Mouse (Mus musculus) limb, embryonic 14.5 days (tissue): ENCODE measurements around the gene Col1a2. TPM values are rescaled to one million over a fixed set of nuclear protein-coding genes. Genes with fewer than 3 reads are reported as not detected.

Experiments used
- ATAC-seq: fragments of 200-750 bp; cut with Nextera tagmentation; 2 replicates; pipeline ENCODE4 v1.8.0; 2017; ENCODE audit warnings: low read depth, moderate number of reproducible peaks, moderate TSS enrichment; ENCODE audit not compliant: low FRiP score
- DNase-seq: peaks from one replicate; pipeline ENCODE4 v3.0.0-alpha.2; 2015; ENCODE audit warnings: low spot score
- H3K27ac ChIP-seq: fragments of 300-500 bp; sonication (generic); replicated peaks from 2 replicates; pipeline ENCODE4 v1.5.1; 2014; ENCODE audit warnings: low read depth, mild to moderate bottlenecking, low read length, moderate library complexity, mixed read lengths
- H3K27me3 ChIP-seq: fragments of 300-500 bp; sonication (generic); 2 replicates; pipeline ENCODE4 v1.6.1; 2014; ENCODE audit warnings: low read length, mixed read lengths; ENCODE audit not compliant: control insufficient read depth, insufficient read depth
- H3K36me3 ChIP-seq: fragments of 300-500 bp; sonication (generic); 2 replicates; pipeline ENCODE4 v1.6.1; 2014; ENCODE audit warnings: mild to moderate bottlenecking, low read length, moderate library complexity, mixed read lengths; ENCODE audit not compliant: control insufficient read depth, insufficient read depth
- H3K4me1 ChIP-seq: fragments of 300-500 bp; sonication (generic); 2 replicates; pipeline ENCODE4 v1.6.1; 2014; ENCODE audit warnings: antibody characterized with exemption, low read length, mixed read lengths; ENCODE audit not compliant: control insufficient read depth, insufficient read depth
- H3K4me2 ChIP-seq: fragments of 300-500 bp; sonication (generic); replicated peaks from 2 replicates; pipeline ENCODE4 v1.6.1; 2014; ENCODE audit warnings: low read depth, mild to moderate bottlenecking, low read length, moderate library complexity; ENCODE audit not compliant: severe bottlenecking
- H3K4me3 ChIP-seq: fragments of 300-500 bp; sonication (generic); replicated peaks from 2 replicates; pipeline ENCODE4 v1.5.1; 2014; ENCODE audit warnings: low read length
- H3K9ac ChIP-seq: fragments of 300-500 bp; sonication (generic); 2 replicates; pipeline ENCODE4 v1.6.1; 2014; ENCODE audit warnings: mild to moderate bottlenecking, low read depth, low read length, moderate library complexity; ENCODE audit not compliant: severe bottlenecking
- H3K9me3 ChIP-seq: fragments of 300-500 bp; sonication (generic); 2 replicates; pipeline ENCODE4 v1.6.1; 2016; ENCODE audit warnings: low read length; ENCODE audit not compliant: control insufficient read depth
- POLR2A ChIP-seq: fragments of 200-500 bp; IDR thresholded peaks from 2 replicates; pipeline ENCODE4 v1.8.0; 2012; ENCODE audit warnings: inconsistent platforms, mild to moderate bottlenecking, moderate library complexity, borderline replicate concordance; ENCODE audit not compliant: insufficient read depth, insufficient read length; ENCODE audit errors: extremely low read depth
- WGBS: fragments of 180-500 bp; shearing (Covaris S2); extraction: QIAGEN DNeasy Blood & Tissue Kit; methylation state at CpG from one replicate; pipeline ENCODE4 v1.1.7; 2014; 5-methylcytosine and 5-hydroxymethylcytosine counted together
- polyA plus RNA-seq, 2 experiments: library from polyadenylated mRNA; depleted of rRNA in 1 of 2; stranded (reverse) in 1 of 2; unstranded in 1 of 2; fragments of >200 nt; fragmentation: Nextera tagmentation in 1 of 2; extraction: Ambion mirVana in 1 of 2; gene quantifications; 2 replicates each; pipeline versions ENCODE4 v1.2.1 to v1.2.3; 2012 to 2014

The Col1a2 gene
- polyA plus RNA-seq, 2 experiments, result 1,310 to 1,964 TPM

GRCm38 (mm10) chr6:4534462-4535079, 30.0 kb downstream of the Col1a2 start:
- Histone ChIP-seq H3K4me3 (no peak overlapping the region), H3K4me2 (no peak overlapping the region), H3K4me1 (no peaks in the 10 kb centered on the region), H3K36me3 (peaks cover 99% of the 10 kb centered on the region), H3K27ac (no peak overlapping the region), H3K27me3 (no peaks in the 10 kb centered on the region), H3K9me3 (no peaks in the 10 kb centered on the region), H3K9ac (no peak overlapping the region)
- no peak for TF ChIP-seq POLR2A
- DNase-seq (no peak), ATAC-seq (no peak)
- WGBS, result 84% methylated on average over 8 of the region's 8 CpGs

- Histone ChIP-seq H3K9me3 (no peaks in the 10 kb centered on the region), H3K27ac (no peak overlapping the region), H3K4me3 (no peak overlapping the region), H3K4me2 (no peak overlapping the region), H3K4me1 (no peaks in the 10 kb centered on the region), H3K9ac (no peak overlapping the region), H3K36me3 (peaks cover 42% of the 10 kb centered on the region), H3K27me3 (no peaks in the 10 kb centered on the region)
- DNase-seq (no peak), ATAC-seq (peak; percentile 13; the same call in 1 of the 2 replicates)
- no peak for TF ChIP-seq POLR2A
- 82% methylated on average over 7 of the region's 7 CpGs for WGBS
Observed at GRCm38 (mm10) chr6:4541926-4542715, 37.5 kb downstream of the Col1a2 start.

GRCm38 (mm10) chr6:4544554-4544953, 39.9 kb downstream of the Col1a2 start:
- Histone ChIP-seq H3K36me3 (peaks cover 17% of the 10 kb centered on the region), H3K9ac (no peak overlapping the region), H3K27ac (no peak overlapping the region), H3K4me1 (no peaks in the 10 kb centered on the region), H3K4me3 (no peak overlapping the region), H3K27me3 (no peaks in the 10 kb centered on the region), H3K4me2 (no peak overlapping the region), H3K9me3 (no peaks in the 10 kb centered on the region)
- no peak for DNase-seq
- no peak for ATAC-seq
- TF ChIP-seq POLR2A, result no peak
- 42% methylated on average over 6 of the region's 6 CpGs for WGBS

GRCm38 (mm10) chr6:4545727-4546126, 41.1 kb downstream of the Col1a2 start:
- peak; percentile 70 for DNase-seq
- Histone ChIP-seq H3K27ac (no peak overlapping the region), H3K36me3 (peaks cover 6% of the 10 kb centered on the region), H3K9me3 (no peaks in the 10 kb centered on the region), H3K4me1 (no peaks in the 10 kb centered on the region), H3K27me3 (no peaks in the 10 kb centered on the region), H3K4me3 (no peak overlapping the region), H3K4me2 (no peak overlapping the region), H3K9ac (no peak overlapping the region)
- ATAC-seq, result no peak
- no peak for TF ChIP-seq POLR2A
- 40% methylated on average over 8 of the region's 8 CpGs for WGBS

GRCm38 (mm10) chr6:4548894-4549293, 44.3 kb downstream of the Col1a2 start:
- H3K36me3 ChIP-seq, result no peaks in the 10 kb centered on the region
- 74% methylated on average over 4 of the region's 4 CpGs for WGBS
- H3K4me1 ChIP-seq, result no peaks in the 10 kb centered on the region
- H3K27me3 ChIP-seq, result no peaks in the 10 kb centered on the region
- H3K9me3 ChIP-seq, result no peaks in the 10 kb centered on the region
- DNase-seq (no peak), ATAC-seq (no peak)
- no peak overlapping the region for H3K27ac ChIP-seq
- no peak overlapping the region for H3K4me3 ChIP-seq
- no peak for TF ChIP-seq POLR2A
- no peak overlapping the region for H3K4me2 ChIP-seq
- no peak overlapping the region for H3K9ac ChIP-seq
